Comparison of ENCODE assay signal across 29 mouse cellular contexts in the genomic region with DNA sequence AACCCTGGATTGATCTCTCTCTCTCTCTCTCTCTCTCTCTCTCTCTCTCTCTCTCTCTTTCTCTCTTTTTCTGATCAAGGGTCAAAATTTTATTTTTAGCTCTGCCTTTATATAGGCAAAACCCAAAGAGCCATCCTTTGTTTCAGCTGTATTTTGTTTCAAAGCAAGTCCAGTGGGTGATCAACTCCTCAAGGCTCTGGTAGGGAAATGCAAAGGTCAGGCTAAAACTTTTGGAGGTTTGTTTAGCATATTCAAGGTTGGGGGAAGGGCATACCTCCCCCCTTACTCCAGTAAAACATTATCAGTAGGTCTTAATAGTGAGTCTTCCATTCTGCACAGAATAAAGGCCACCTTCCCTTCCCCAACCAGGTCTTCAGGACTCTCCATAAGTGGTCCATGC. TPM values are rescaled to one million over a fixed set of nuclear protein-coding genes. Genes with fewer than 3 reads are reported as not detected.
"Had no signal": no experiment of that assay in that cellular context is flagged by ENCODE, and none has a peak within 500 bp of the region (broad histone marks: within the 10 kb centered on the region; RNA-seq: fewer than 3 reads in every experiment).

No protein-coding gene starts in this region.

- H3K36me3 ChIP-seq: lung, embryonic 15.5 days; midbrain, embryonic 13.5 days; midbrain, embryonic 15.5 days; neural tube, embryonic 12.5 days had no signal

- H3K27ac ChIP-seq: lung, embryonic 15.5 days; macrophage; midbrain, embryonic 13.5 days; midbrain, embryonic 15.5 days; neural tube, embryonic 12.5 days had no signal

- H3K9ac ChIP-seq: liver, postnatal 0 days; lung, embryonic 15.5 days; midbrain, embryonic 13.5 days; midbrain, embryonic 15.5 days; neural tube, embryonic 12.5 days had no signal

- DNase-seq: liver, postnatal 0 days; lung, adult 2 months; lung, postnatal 14 days; lung, postnatal 36 days; retina, postnatal 1 day; right cerebral cortex, adult 18-20 months; right cerebral cortex, postnatal 25 days; right cerebral cortex, postnatal 4 days; spleen, adult 18-20 months; thymus, adult 18-20 months; thymus, postnatal 14 days; thymus, postnatal 36 days had no signal

- H3K4me1 ChIP-seq: lung, embryonic 15.5 days; megakaryocyte, embryonic 14.5 days; midbrain, embryonic 13.5 days; midbrain, embryonic 15.5 days; neural tube, embryonic 12.5 days had no signal

- H3K4me2 ChIP-seq: lung, embryonic 15.5 days; midbrain, embryonic 11.5 days; midbrain, embryonic 13.5 days; midbrain, embryonic 15.5 days; neural tube, embryonic 12.5 days had no signal

- H3K9me3 ChIP-seq: lung, embryonic 15.5 days; midbrain, embryonic 13.5 days; midbrain, embryonic 15.5 days; neural tube, embryonic 12.5 days had no signal

- H3K27me3 ChIP-seq: lung, embryonic 15.5 days; megakaryocyte, embryonic 14.5 days; midbrain, embryonic 13.5 days; midbrain, embryonic 15.5 days; neural tube, embryonic 12.5 days had no signal

- ATAC-seq: liver, postnatal 0 days; lung, postnatal 0 days; midbrain, embryonic 13.5 days; midbrain, embryonic 15.5 days had no signal

- H3K4me3 ChIP-seq: lung, embryonic 15.5 days; megakaryocyte, embryonic 14.5 days; midbrain, embryonic 13.5 days; midbrain, embryonic 15.5 days; neural tube, embryonic 12.5 days had no signal

RNA-seq across cellular contexts. Expression of a gene that starts 27.3 kb away (rescaled TPM):
- total RNA-seq: megakaryocyte progenitor cell, adult 5-6 weeks; midbrain, postnatal 0 days; monocyte, adult 5-6 weeks had no signal
- polyA plus RNA-seq: liver, postnatal 0 days; lung, embryonic 15.5 days; lung, postnatal 0 days; midbrain, embryonic 11.5 days; midbrain, embryonic 13.5 days; midbrain, embryonic 15.5 days; midbrain, postnatal 0 days; neural tube, embryonic 12.5 days; neural tube, embryonic 14.5 days; small intestine, adult 2 months; stomach, embryonic 14.5 days; stomach, embryonic 16.5 days had no signal

RNA-seq across cellular contexts. Expression of a gene that starts 34.1 kb away (rescaled TPM):
- total RNA-seq: megakaryocyte progenitor cell, adult 5-6 weeks; midbrain, postnatal 0 days; monocyte, adult 5-6 weeks had no signal
- polyA plus RNA-seq: liver, postnatal 0 days; lung, adult 2 months; lung, embryonic 15.5 days; lung, postnatal 0 days; macrophage; midbrain, embryonic 11.5 days; midbrain, embryonic 13.5 days; midbrain, embryonic 15.5 days; midbrain, postnatal 0 days; neural tube, embryonic 12.5 days; neural tube, embryonic 14.5 days; small intestine, adult 2 months; stomach, embryonic 14.5 days; stomach, embryonic 16.5 days; thymus, postnatal 0 days; urinary bladder, adult 2 months had no signal

RNA-seq across cellular contexts. Expression of a gene that starts 42.3 kb away (rescaled TPM):
- total RNA-seq: megakaryocyte progenitor cell, adult 5-6 weeks; midbrain, postnatal 0 days; monocyte, adult 5-6 weeks had no signal
- polyA plus RNA-seq: liver, postnatal 0 days; lung, adult 2 months; lung, embryonic 15.5 days; lung, postnatal 0 days; macrophage; midbrain, embryonic 11.5 days; midbrain, embryonic 13.5 days; midbrain, embryonic 15.5 days; midbrain, postnatal 0 days; neural tube, embryonic 12.5 days; neural tube, embryonic 14.5 days; small intestine, adult 2 months; stomach, embryonic 14.5 days; stomach, embryonic 16.5 days; thymus, postnatal 0 days; urinary bladder, adult 2 months had no signal

RNA-seq across cellular contexts. Expression of a gene that starts 42.9 kb away (rescaled TPM):
- total RNA-seq: megakaryocyte progenitor cell, adult 5-6 weeks; midbrain, postnatal 0 days; monocyte, adult 5-6 weeks had no signal
- polyA plus RNA-seq: liver, postnatal 0 days; lung, embryonic 15.5 days; lung, postnatal 0 days; midbrain, embryonic 11.5 days; midbrain, embryonic 13.5 days; midbrain, embryonic 15.5 days; midbrain, postnatal 0 days; neural tube, embryonic 12.5 days; neural tube, embryonic 14.5 days; small intestine, adult 2 months; stomach, embryonic 14.5 days; stomach, embryonic 16.5 days; urinary bladder, adult 2 months had no signal

RNA-seq across cellular contexts. Expression of a gene that starts 51.8 kb away (rescaled TPM):
- total RNA-seq: megakaryocyte progenitor cell, adult 5-6 weeks; midbrain, postnatal 0 days had no signal
- polyA plus RNA-seq: liver, postnatal 0 days; lung, postnatal 0 days; midbrain, embryonic 11.5 days; midbrain, embryonic 13.5 days; midbrain, embryonic 15.5 days; midbrain, postnatal 0 days; neural tube, embryonic 12.5 days; neural tube, embryonic 14.5 days; stomach, embryonic 14.5 days; stomach, embryonic 16.5 days had no signal
